Mouse (Mus musculus) limb, embryonic 10.5 days (tissue): Measurements from ENCODE around the gene Gpr149. TPM values are rescaled to one million over a fixed set of nuclear protein-coding genes. Genes with fewer than 3 reads are reported as not detected.

Experiments
- DNase-seq: peaks from one replicate; pipeline ENCODE4 v3.0.0-alpha.2; 2017; ENCODE audit warnings: low spot score
- H3K27ac ChIP-seq: fragments of 300-500 bp; sonication (generic); 2 replicates; pipeline ENCODE4 v1.5.1; 2016; ENCODE audit warnings: mild to moderate bottlenecking
- H3K27me3 ChIP-seq: fragments of 300-500 bp; sonication (generic); 2 replicates; pipeline ENCODE4 v1.6.1; 2016; ENCODE audit warnings: low read depth, mild to moderate bottlenecking; ENCODE audit not compliant: poor library complexity, severe bottlenecking
- H3K36me3 ChIP-seq: fragments of 300-500 bp; sonication (generic); 2 replicates; pipeline ENCODE4 v1.6.1; 2016; ENCODE audit warnings: mild to moderate bottlenecking, moderate library complexity
- H3K4me1 ChIP-seq: fragments of 300-500 bp; sonication (generic); 2 replicates; pipeline ENCODE4 v1.6.1; 2016
- H3K4me3 ChIP-seq: fragments of 300-500 bp; sonication (generic); 2 replicates; pipeline ENCODE4 v1.5.1; 2016; ENCODE audit warnings: mild to moderate bottlenecking, moderate library complexity
- H3K9me3 ChIP-seq: fragments of 300-500 bp; sonication (generic); replicated peaks from 2 replicates; pipeline ENCODE4 v1.6.1; 2016; ENCODE audit warnings: mild to moderate bottlenecking
- WGBS: fragments of 180-500 bp; shearing (Covaris S2); methylation state at CpG from one replicate; pipeline ENCODE4 v1.1.7; 2016; 5-methylcytosine and 5-hydroxymethylcytosine counted together
- polyA plus RNA-seq: library from polyadenylated mRNA; unstranded; fragments of >200 nt; fragmentation: Nextera tagmentation; extraction: Ambion mirVana; gene quantifications from 2 replicates; pipeline ENCODE4 v1.2.1, GENCODE M21; 2016

Gene Gpr149
- not detected in 2 replicates for polyA plus RNA-seq

GRCm38 (mm10) chr3:62604973-62605372 is at the start of gene Gpr149:
TSS of gene Gpr149 (minus strand) at chr3:62605140.
- Histone ChIP-seq H3K4me3 (peak within 1 kb of the TSS; percentile 52), H3K36me3 (no peaks in the 10 kb centered on the region), H3K27ac (no peak within 1 kb of the TSS), H3K4me1 (peaks cover 7% of the 10 kb centered on the region), H3K27me3 (peaks cover 28% of the 10 kb centered on the region), H3K9me3 (no peaks in the 10 kb centered on the region)
- WGBS = 61% methylated on average over 1 of the region's 1 CpGs
- DNase-seq = no peak

- DNase-seq = no peak
Measured at GRCm38 (mm10) chr3:62650551-62650950, 45.6 kb upstream of the Gpr149 start.

GRCm38 (mm10) chr3:62610861-62611260 is 5.9 kb upstream of the Gpr149 start:
- 69% methylated on average over 3 of the region's 3 CpGs for WGBS
- DNase-seq = no peak
- no peak overlapping the region for H3K4me3 ChIP-seq
- H3K9me3 ChIP-seq = no peaks in the 10 kb centered on the region
- no peaks in the 10 kb centered on the region for H3K27me3 ChIP-seq
- H3K4me1 ChIP-seq = no peaks in the 10 kb centered on the region
- H3K27ac ChIP-seq = no peak overlapping the region
- H3K36me3 ChIP-seq = no peaks in the 10 kb centered on the region

More at GRCm38 (mm10) chr3:62650551-62650950, 45.6 kb upstream of the Gpr149 start:
- Histone ChIP-seq H3K27me3 (no peaks in the 10 kb centered on the region), H3K27ac (no peak overlapping the region), H3K4me3 (no peak overlapping the region), H3K9me3 (no peaks in the 10 kb centered on the region), H3K4me1 (no peaks in the 10 kb centered on the region), H3K36me3 (no peaks in the 10 kb centered on the region)
- 93% methylated on average over 1 of the region's 1 CpGs for WGBS

GRCm38 (mm10) chr3:62605931-62606330 is 991 bp upstream of the Gpr149 start:
- no peak for DNase-seq
- Histone ChIP-seq H3K27ac (no peak overlapping the region), H3K4me1 (peaks cover 7% of the 10 kb centered on the region), H3K4me3 (no peak overlapping the region), H3K9me3 (no peaks in the 10 kb centered on the region), H3K36me3 (no peaks in the 10 kb centered on the region), H3K27me3 (peaks cover 28% of the 10 kb centered on the region)
- 87% methylated on average over 2 of the region's 2 CpGs for WGBS

GRCm38 (mm10) chr3:62604047-62604391 is 921 bp downstream of the Gpr149 start:
- Histone ChIP-seq H3K27me3 (peaks cover 28% of the 10 kb centered on the region), H3K36me3 (no peaks in the 10 kb centered on the region), H3K4me1 (peaks cover 7% of the 10 kb centered on the region), H3K4me3 (peak overlapping the region; percentile 52), H3K9me3 (no peaks in the 10 kb centered on the region), H3K27ac (no peak overlapping the region)
- 18% methylated on average over 10 of the region's 10 CpGs for WGBS
- DNase-seq = no peak

GRCm38 (mm10) chr3:62603231-62604046 is 1.5 kb downstream of the Gpr149 start:
- no peaks in the 10 kb centered on the region for H3K36me3 ChIP-seq
- peak; percentile 40 for DNase-seq
- no peaks in the 10 kb centered on the region for H3K9me3 ChIP-seq
- peak overlapping the region; percentile 52 for H3K4me3 ChIP-seq
- peaks cover 7% of the 10 kb centered on the region for H3K4me1 ChIP-seq
- WGBS = 1% methylated on average over 40 of the region's 40 CpGs
- peaks cover 28% of the 10 kb centered on the region for H3K27me3 ChIP-seq
- no peak overlapping the region for H3K27ac ChIP-seq

- Histone ChIP-seq H3K36me3 (no peaks in the 10 kb centered on the region), H3K27ac (no peak overlapping the region), H3K9me3 (no peaks in the 10 kb centered on the region), H3K27me3 (peaks cover 28% of the 10 kb centered on the region), H3K4me3 (no peak overlapping the region), H3K4me1 (peaks cover 7% of the 10 kb centered on the region)
- DNase-seq = no peak
- 78% methylated on average over 9 of the region's 9 CpGs for WGBS
Measured at GRCm38 (mm10) chr3:62602466-62602865, 2.5 kb downstream of the Gpr149 start.

GRCm38 (mm10) chr3:62594842-62595241 is 10.1 kb downstream of the Gpr149 start:
- no peak overlapping the region for H3K27ac ChIP-seq
- H3K27me3 ChIP-seq = no peaks in the 10 kb centered on the region
- H3K9me3 ChIP-seq = no peaks in the 10 kb centered on the region
- WGBS = 25% methylated on average over 7 of the region's 7 CpGs
- no peaks in the 10 kb centered on the region for H3K36me3 ChIP-seq
- DNase-seq = peak; percentile 68
- no peak overlapping the region for H3K4me3 ChIP-seq
- no peaks in the 10 kb centered on the region for H3K4me1 ChIP-seq

- Histone ChIP-seq H3K27me3 (no peaks in the 10 kb centered on the region), H3K4me1 (no peaks in the 10 kb centered on the region), H3K9me3 (no peaks in the 10 kb centered on the region), H3K4me3 (no peak overlapping the region), H3K27ac (no peak overlapping the region), H3K36me3 (no peaks in the 10 kb centered on the region)
- WGBS = 96% methylated on average over 1 of the region's 1 CpGs
- DNase-seq = no peak
Measured at GRCm38 (mm10) chr3:62585072-62585471, 19.9 kb downstream of the Gpr149 start.

- WGBS = 75% methylated on average over 5 of the region's 5 CpGs
- H3K36me3 ChIP-seq = no peaks in the 10 kb centered on the region
- DNase-seq = no peak
Measured at GRCm38 (mm10) chr3:62527593-62527992, 77.3 kb downstream of the Gpr149 start.

GRCm38 (mm10) chr3:62527160-62527559 is 77.8 kb downstream of the Gpr149 start:
- no peak overlapping the region for H3K27ac ChIP-seq
- no peaks in the 10 kb centered on the region for H3K4me1 ChIP-seq
- no peaks in the 10 kb centered on the region for H3K27me3 ChIP-seq
- H3K36me3 ChIP-seq = no peaks in the 10 kb centered on the region
- 53% methylated on average over 4 of the region's 4 CpGs for WGBS
- no peak overlapping the region for H3K4me3 ChIP-seq
- no peaks in the 10 kb centered on the region for H3K9me3 ChIP-seq
- DNase-seq = no peak

More at GRCm38 (mm10) chr3:62527593-62527992, 77.3 kb downstream of the Gpr149 start:
- Histone ChIP-seq H3K27me3 (no peaks in the 10 kb centered on the region), H3K4me1 (no peaks in the 10 kb centered on the region), H3K9me3 (no peaks in the 10 kb centered on the region), H3K4me3 (no peak overlapping the region), H3K27ac (no peak overlapping the region)

GRCm38 (mm10) chr3:62507206-62507647 is 97.7 kb downstream of the Gpr149 start:
- no peak for DNase-seq
- H3K4me1 ChIP-seq = peaks cover 8% of the 10 kb centered on the region
- 0 out of 2 replicates have a peak, but pooled peaks cover under 1% of the 10 kb centered on the region for H3K36me3 ChIP-seq
- H3K9me3 ChIP-seq = no peaks in the 10 kb centered on the region
- H3K27ac ChIP-seq = peak overlapping the region; percentile 97
- H3K27me3 ChIP-seq = peaks cover 4% of the 10 kb centered on the region; the same call in 1 of the 2 replicates
- 44% methylated on average over 5 of the region's 5 CpGs for WGBS
- peak overlapping the region; percentile 90 for H3K4me3 ChIP-seq

GRCm38 (mm10) chr3:62506488-62507205 is 98.3 kb downstream of the Gpr149 start, which contains the start of gene Dhx36:
TSS of gene Dhx36 (minus strand) at chr3:62507004.
- DNase-seq = peak; percentile 98
- peak within 1 kb of the TSS; percentile 97 for H3K27ac ChIP-seq
- under 1% methylated on average over 62 of the region's 66 CpGs for WGBS
- H3K27me3 ChIP-seq = peaks cover 4% of the 10 kb centered on the region; the same call in 1 of the 2 replicates
- peak within 1 kb of the TSS; percentile 90 for H3K4me3 ChIP-seq
- H3K36me3 ChIP-seq = peaks cover 6% of the 10 kb centered on the region
- H3K4me1 ChIP-seq = peaks cover 8% of the 10 kb centered on the region
- H3K9me3 ChIP-seq = no peaks in the 10 kb centered on the region
